Mouse (Mus musculus): ENCODE results near the gene Dkk1.

DNA sequence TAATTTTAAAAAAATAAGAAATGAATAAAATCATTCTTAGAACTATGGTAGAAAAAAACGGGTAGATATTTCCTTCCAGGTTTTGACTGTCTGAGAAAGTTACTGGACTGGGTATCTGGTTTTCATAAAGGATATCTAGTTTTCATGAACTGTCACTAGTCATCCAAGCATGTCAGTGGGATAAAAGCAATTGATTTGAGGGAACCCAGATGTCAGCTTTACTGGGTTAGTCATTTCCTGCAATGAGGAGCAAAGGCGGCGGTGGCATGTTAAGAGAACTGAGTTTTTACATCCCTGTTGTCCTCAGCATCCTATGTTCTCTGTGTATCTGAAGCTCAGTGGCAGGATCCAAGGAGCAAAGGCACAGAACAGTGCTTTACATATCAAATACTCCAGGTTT lies 14.4 kb upstream of the Dkk1 start:
- no peak for TF ChIP-seq POLR2A (IDR thresholded peaks at IDR 0.05; ENCODE audit: extremely low read depth, insufficient read depth, low read length)
- TF ChIP-seq CTCF (IDR thresholded peaks at IDR 0.05; ENCODE audit: low read depth, low read length): no peak

Measured in liver, adult 2 months (tissue).